Mouse (Mus musculus) hindbrain, embryonic 10.5 days (tissue): ENCODE results near the gene Spink4. TPM values are rescaled to one million over a fixed set of nuclear protein-coding genes. Genes with fewer than 3 reads are reported as not detected.

Source experiments
- DNase-seq: peaks from one replicate; pipeline ENCODE4 v3.0.0-alpha.2; 2017; ENCODE audit warnings: low spot score
- H3K27ac ChIP-seq: fragments of 300-500 bp; sonication (generic); 2 replicates; pipeline ENCODE4 v1.5.1; 2016; ENCODE audit warnings: mild to moderate bottlenecking, moderate library complexity
- H3K27me3 ChIP-seq: fragments of 300-500 bp; sonication (generic); 2 replicates; pipeline ENCODE4 v1.6.1; 2016; ENCODE audit warnings: mild to moderate bottlenecking; ENCODE audit not compliant: poor library complexity, insufficient read depth, severe bottlenecking
- H3K36me3 ChIP-seq: fragments of 300-500 bp; sonication (generic); 2 replicates; pipeline ENCODE4 v1.6.1; 2016; ENCODE audit warnings: mild to moderate bottlenecking, moderate library complexity
- H3K4me1 ChIP-seq: fragments of 300-500 bp; sonication (generic); replicated peaks from 2 replicates; pipeline ENCODE4 v1.6.1; 2016; ENCODE audit warnings: mild to moderate bottlenecking
- H3K4me3 ChIP-seq: fragments of 300-500 bp; sonication (generic); 2 replicates; pipeline ENCODE4 v1.5.1; 2016; ENCODE audit warnings: mild to moderate bottlenecking, moderate library complexity
- H3K9me3 ChIP-seq: fragments of 300-500 bp; sonication (generic); 2 replicates; pipeline ENCODE4 v1.6.1; 2016; ENCODE audit warnings: mild to moderate bottlenecking, moderate library complexity
- WGBS: fragments of 180-500 bp; shearing (Covaris S2); methylation state at CpG from one replicate; pipeline ENCODE4 v1.1.7; 2016; 5-methylcytosine and 5-hydroxymethylcytosine counted together
- polyA plus RNA-seq: library from polyadenylated mRNA; unstranded; fragments of >200 nt; fragmentation: Nextera tagmentation; extraction: Ambion mirVana; gene quantifications from 2 replicates; pipeline ENCODE4 v1.2.1, GENCODE M21; 2016

The Spink4 gene
- polyA plus RNA-seq, 1 experiment from 2014 or later = not detected

DNA sequence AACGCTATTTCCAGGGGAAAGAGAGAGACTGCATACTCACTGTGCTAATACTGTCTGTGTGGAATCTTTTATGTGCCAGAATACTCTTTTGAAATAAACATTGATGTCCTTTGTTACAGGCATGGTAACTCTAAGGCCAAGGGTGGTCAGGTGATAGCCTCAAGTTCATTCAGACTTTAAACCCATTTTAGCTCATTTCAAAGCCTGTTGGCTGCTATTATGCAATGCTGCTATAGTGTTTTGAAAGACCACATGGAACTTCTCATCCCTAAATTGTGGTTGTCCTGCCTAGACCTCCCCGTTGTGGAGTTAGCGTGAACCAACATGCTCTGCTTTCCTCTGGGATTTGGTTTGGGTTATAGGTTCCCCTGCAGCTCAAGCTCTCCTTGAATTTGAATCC lies 55.8 kb downstream of the Spink4 start:
- Histone ChIP-seq H3K27ac (no peak overlapping the region), H3K9me3 (no peaks in the 10 kb centered on the region), H3K36me3 (peaks cover 63% of the 10 kb centered on the region), H3K27me3 (no peaks in the 10 kb centered on the region), H3K4me1 (peaks cover 10% of the 10 kb centered on the region), H3K4me3 (no peak overlapping the region)
- WGBS = 95% methylated on average over 3 of the region's 3 CpGs
- DNase-seq = no peak

DNA sequence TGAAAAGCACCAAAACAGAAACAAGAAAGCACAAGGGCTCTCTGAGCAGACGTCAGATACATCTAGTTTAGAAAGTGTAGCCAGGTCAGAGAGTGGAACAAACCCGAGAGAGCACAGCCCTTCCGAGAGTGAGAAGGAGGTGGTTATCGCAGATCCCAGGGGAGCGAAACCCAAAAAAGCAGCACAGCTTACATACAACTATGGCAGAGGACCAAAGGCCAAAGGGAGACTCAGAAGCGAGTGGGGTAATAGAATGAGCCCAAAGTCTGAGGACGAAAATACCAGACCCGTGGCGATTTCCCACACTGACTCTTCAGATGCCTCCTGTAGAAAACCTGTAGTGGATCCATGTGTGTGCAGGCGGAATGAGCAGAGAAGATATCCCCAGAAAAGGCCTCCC lies 56.8 kb downstream of the Spink4 start:
- H3K9me3 ChIP-seq = no peaks in the 10 kb centered on the region
- WGBS = 93% methylated on average over 10 of the region's 10 CpGs
- peaks cover 73% of the 10 kb centered on the region for H3K36me3 ChIP-seq

DNA sequence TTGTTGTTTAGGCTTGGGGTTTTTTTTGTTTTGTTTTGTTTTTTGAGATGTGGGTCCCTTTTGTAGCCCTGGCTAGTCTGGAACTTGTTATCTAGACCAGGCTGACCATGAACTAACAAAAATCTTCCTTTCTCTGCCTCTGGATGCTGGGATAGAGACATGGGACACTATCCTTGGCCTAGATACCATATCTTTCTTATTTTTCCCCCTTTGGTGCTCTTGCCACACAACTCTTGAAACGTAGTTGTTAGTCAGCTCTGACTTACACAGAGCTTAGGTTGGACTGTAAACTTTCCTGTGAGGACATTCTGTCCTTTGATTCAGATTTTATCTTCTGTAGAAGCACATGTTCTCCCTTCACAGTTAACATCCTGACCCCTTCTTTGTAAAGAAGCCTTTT lies 59.6 kb downstream of the Spink4 start:
- peaks cover 93% of the 10 kb centered on the region for H3K36me3 ChIP-seq
- DNase-seq = no peak
- no peaks in the 10 kb centered on the region for H3K9me3 ChIP-seq
- H3K27me3 ChIP-seq = no peaks in the 10 kb centered on the region
- WGBS = 96% methylated on average over 1 of the region's 1 CpGs
- H3K4me1 ChIP-seq = no peaks in the 10 kb centered on the region
- H3K27ac ChIP-seq = no peak overlapping the region
- H3K4me3 ChIP-seq = no peak overlapping the region

More for the DNA sequence above, 56.8 kb downstream of the Spink4 start:
- Histone ChIP-seq H3K27me3 (no peaks in the 10 kb centered on the region), H3K27ac (no peak overlapping the region), H3K4me1 (peaks cover 10% of the 10 kb centered on the region), H3K4me3 (no peak overlapping the region)
- DNase-seq = no peak

Other genes with a start within 250 kb of the Spink4 start
- gene Aptx, start 216.9 kb upstream of the Spink4 start, polyA plus RNA-seq = 39.4 and 50.2 TPM in 2 replicates
- 514 and 598 TPM in 2 replicates for gene Dnaja1, start 197.9 kb upstream of the Spink4 start, polyA plus RNA-seq
- gene Smu1, start 162.1 kb upstream of the Spink4 start, polyA plus RNA-seq = 172 and 189 TPM in 2 replicates
- gene B4galt1, start 66.0 kb upstream of the Spink4 start, polyA plus RNA-seq = 15.2 and 18.8 TPM in 2 replicates
- 198 and 208 TPM in 2 replicates for gene Bag1, start 28.2 kb downstream of the Spink4 start, polyA plus RNA-seq
- 114 and 126 TPM in 2 replicates for gene Chmp5, start 28.4 kb downstream of the Spink4 start, polyA plus RNA-seq
- gene Nfx1, start 50.9 kb downstream of the Spink4 start, polyA plus RNA-seq = 86.1 and 92.8 TPM in 2 replicates
- 0.12 TPM in 1 of 2 replicates, not detected in the other for gene Aqp7, start 128.1 kb downstream of the Spink4 start, polyA plus RNA-seq
- 3.1 and 5.0 TPM in 2 replicates for gene Aqp3, start 178.1 kb downstream of the Spink4 start, polyA plus RNA-seq
- gene Nol6, start 204.4 kb downstream of the Spink4 start, polyA plus RNA-seq = 30.7 and 32.8 TPM in 2 replicates
- 91.4 and 95.2 TPM in 2 replicates for gene Ube2r2, start 215.7 kb downstream of the Spink4 start, polyA plus RNA-seq